Mouse (Mus musculus) embryo, embryonic 10.5 days (tissue): Measurements from ENCODE around the gene Apol6.
A peak's percentile ranks its signal among the peaks of the same experiment; 100 is the strongest.

Experiments used
- DNase-seq: peaks from one replicate; pipeline ENCODE4 v3.0.0-alpha.2; 2015; ENCODE audit warnings: low spot score

The Apol6 gene

DNA sequence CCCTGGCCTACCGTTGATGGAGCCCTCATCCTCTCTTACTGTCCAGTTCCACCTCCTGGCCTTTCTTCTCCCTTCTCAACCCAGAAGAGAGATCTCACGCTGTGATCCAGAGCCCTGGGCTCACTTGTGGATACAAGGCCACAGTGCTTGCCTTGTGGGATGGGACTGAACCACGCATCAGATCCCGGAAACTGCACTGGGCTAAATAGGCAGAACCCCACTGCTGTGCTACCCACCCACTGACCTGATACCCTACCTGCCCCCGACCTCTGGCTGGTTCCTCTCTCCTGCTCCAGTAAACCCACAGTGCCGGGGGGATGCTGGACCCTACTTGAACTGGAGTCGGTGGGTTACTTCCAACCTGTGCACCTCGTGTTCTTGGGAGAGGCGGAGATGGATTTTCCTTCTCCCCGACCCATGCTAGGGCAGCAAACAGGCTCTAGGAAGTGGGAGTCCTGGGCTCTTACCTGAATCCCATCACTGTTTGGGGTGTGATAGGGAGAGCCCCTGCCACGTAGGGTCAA, 26.3 kb downstream of the Apol6 start:
- no peak for DNase-seq

- DNase-seq = peak; percentile 63
These were observed 27.0 kb downstream of the Apol6 start for GRCm38 (mm10) chr15:77071501-77071900.

DNA sequence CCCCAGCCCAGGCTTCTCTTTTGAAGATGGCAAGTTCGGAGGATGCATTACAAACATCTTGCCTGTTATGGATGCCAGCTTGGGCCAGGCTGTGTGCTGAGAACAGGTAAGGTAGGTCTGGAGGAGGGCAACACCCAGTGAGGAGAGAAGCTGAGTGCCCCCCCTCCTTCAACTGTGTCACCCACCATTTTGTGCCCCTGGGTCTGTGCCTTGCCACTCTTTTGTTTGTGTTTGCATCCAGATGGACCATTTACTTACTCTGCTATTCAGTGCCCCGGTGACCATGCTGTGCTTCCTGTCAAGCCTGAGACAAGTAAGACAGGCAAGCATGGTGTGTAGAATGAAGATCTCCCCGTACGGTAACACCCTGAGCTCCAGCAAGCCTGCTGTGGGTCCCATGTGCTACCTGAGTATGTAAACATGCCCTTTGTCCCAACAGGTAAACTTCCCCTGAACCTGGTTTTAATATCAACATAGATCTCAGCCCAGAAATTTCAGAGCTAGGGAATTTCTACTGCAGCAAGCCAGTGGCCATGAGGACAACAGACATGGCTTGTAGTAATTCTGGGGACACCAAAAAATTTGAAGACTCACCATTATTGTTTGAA, 28.1 kb downstream of the Apol6 start:
- no peak for DNase-seq

DNA sequence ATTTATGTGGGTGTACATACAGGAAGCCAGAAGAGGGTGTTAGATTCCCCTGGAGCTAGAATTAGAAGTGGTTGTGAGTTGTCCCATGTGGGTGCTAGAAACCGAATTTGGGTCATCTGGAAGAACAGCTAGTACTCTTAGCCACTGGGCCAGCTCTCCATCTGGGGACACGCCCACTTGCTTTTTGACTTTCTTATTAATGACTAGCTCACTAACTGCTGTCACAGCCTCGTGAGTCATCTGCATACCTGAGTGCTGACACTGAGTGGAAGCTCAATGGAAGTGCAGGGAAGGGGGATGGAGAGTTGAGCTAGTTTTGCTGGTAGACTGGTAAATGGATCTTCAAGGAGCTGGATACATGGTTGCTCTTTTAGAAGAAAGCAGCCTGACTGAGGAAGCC, 32.0 kb downstream of the Apol6 start:
- no peak for DNase-seq

DNA sequence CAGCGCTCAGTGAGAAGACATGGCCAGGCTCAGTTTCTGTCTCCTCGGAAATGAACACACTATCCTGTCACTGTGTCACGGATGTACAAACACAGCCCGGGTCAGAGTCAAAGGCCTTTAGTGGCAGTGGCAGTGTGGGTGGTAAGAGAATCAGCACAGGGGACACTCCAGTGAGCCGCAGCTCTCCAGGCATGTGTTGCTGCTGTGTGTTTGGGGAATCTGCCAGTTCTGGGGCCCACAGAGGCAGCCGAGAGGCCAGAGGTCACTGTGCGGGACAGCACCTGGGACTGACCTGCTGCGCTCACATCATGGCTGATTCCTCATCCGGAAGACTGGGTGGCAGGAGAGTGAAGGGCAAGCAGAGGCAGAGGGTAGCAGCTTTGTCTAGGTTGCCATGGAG, 33.4 kb downstream of the Apol6 start:
- DNase-seq = no peak

- no peak for DNase-seq
These were observed 34.3 kb downstream of the Apol6 start for GRCm38 (mm10) chr15:77078786-77079185.

DNA sequence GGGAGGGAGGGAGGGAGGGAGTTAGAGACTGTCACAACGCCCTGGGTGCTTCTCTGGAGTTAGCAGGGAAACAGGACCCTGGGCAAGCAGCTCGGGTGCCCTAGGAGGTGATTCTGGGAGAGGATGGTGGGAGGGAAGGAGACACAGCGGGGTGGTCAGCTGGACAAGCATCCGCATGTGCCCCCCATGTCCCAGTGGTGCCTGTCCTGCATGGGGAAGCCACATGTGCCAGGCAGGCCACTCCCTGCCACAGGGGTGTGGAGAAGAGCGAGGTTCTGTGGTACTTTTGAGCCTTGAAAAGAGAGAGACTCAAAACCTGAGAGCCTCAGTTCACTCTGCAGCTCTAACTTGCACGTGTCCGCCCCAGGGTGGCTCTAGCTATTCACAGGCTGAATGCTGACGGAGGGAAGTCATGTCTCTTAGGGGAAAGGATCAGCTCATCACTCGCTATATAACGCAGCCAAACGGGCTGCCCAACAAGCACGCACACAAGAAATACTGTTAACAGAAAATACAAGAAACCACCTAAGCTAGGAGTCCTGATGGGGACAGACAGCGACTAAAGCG, 34.8 kb downstream of the Apol6 start:
- no peak for DNase-seq

DNA sequence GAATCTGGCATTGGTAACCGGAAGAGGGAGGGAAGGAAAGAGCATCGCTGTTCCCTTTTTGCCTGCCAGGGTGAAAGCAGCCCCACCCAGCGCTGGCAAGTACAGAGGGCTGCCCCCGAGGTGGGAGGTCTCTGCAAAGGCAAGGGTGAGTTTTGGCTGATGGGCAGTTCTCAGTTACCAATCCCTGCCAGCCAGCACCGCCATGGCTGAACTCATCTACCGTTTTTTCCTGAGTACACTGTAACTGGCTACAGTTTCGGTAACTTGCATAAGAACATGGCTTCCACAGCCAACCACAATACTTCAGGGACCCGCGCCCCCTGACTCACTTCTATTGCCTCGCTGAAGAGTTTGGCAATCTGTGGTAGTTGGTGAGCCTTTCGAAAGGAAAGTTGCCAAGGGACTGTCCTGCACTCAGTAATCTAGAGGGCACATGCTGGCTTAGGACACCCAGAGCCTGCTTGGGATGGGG, 35.4 kb downstream of the Apol6 start:
- DNase-seq = no peak

- DNase-seq = no peak
These were observed 36.2 kb downstream of the Apol6 start for GRCm38 (mm10) chr15:77080684-77081254.

DNA sequence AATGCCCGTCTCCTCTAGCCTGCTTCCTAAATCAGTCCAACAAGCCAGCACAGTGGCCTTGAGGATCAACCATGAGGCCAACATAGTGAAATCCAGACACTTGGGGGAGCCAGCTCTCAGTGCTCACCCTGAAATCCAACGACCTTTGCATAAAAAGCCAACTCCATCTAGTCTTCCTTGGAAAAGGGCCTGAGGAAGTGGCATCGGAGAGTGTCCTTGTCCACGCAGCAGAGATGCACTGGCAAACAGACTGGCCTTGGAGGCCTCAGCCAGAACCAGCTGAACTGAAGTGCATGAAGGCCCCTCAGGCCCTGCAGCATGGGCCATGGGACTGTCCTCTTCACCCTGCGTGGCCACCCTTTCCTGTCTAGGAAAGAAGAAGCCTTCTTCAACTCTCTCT, 36.9 kb downstream of the Apol6 start:
- DNase-seq = no peak

DNA sequence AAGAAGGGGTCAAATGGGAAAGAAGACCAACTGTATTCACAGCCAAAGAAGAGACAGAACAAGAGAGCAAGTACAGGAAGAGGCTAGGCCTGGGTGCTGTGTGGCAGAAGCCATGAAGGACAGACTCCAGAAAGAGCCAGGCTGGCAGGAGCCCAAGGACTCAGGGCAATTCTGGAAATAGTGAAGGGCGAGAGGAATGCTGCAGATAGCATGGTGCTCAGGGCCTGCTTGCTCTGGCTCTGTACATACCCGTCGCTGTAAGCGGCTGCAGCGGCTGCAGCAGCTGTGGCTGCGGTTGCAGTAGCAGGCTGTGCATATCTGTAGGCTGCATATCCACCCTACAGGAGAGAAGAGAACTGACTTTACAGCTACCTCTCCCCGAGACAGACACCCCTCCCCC, 41.3 kb downstream of the Apol6 start:
- no peak for DNase-seq

GRCm38 (mm10) chr15:77086488-77086887, 42.0 kb downstream of the Apol6 start:
- DNase-seq = no peak

DNA sequence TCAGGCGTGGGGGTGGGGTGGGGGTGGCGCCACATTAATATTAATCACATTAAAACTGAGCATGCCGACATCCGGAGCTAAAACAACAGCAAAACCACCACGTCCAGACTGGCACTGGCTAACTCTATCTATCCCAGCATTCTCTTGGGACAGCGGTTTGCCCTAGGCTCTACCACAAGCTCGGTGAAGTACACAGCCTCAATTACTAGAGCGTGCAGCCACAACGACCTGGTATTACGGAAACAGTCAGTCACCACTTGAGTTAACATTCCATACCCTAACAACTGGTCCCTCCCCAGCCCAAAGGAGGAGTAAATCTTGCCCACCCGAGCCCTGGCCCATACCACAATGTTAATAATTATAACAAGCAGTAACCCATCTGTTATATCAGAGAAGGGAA, 44.7 kb downstream of the Apol6 start:
- DNase-seq = no peak

DNA sequence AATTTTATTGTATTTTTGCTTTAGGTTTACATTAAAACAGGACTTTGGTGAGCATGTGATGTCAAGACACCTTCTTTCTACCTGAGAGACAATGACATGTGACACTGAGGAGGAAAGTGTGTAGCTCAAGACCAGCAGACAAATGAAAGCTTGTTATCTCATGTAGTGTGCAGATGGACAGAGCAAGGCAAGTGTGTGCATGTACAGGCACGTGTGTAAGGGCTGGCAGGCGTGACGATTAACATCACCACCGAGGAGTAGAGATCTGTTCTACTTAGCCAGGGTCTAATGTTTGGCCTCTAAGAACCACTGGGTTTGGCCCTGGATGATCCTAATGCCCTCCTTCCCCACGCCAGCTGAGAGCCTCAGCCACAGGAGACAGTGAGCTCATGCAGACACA, 46.0 kb downstream of the Apol6 start:
- DNase-seq = no peak

- no peak for DNase-seq
These were observed 46.9 kb downstream of the Apol6 start for GRCm38 (mm10) chr15:77091394-77091793.

DNA sequence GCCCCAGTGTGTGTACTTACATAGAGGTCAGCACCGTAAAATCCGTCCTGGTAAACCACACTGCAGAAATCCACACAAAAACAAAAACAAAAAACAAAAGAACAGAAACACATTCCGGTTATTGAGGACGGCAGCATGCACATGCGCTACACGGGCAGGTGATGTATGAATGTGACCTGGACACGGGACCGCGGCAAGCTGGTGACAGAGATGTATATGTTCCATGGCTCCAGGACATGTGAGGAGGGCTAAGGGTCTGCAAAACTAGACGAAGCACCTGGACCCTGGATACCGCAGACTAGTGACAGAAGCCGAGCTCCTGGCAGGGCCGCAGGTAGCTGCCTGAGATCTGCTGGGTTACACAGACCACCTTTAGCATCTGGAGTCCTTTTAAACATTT, 49.9 kb downstream of the Apol6 start:
- no peak for DNase-seq

DNA sequence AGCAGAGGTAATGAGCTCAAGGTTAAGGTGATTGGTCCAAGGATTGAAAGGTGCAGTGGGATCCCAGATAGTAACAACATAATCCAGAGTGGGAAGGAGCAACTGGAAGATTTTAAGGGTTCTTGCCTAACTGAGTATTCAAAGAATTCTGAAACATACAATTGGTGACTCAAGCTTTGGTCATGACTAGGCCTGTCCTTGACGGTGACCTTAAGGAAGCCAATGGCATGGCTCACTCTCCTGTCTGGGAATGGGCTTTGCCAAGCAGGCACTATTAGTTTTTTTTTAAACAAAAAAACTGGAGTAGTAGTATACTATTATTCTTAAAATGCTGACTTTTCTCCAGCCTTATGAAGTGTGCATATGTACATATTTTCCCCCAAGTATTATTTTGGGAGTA, 50.7 kb downstream of the Apol6 start:
- DNase-seq = no peak

DNA sequence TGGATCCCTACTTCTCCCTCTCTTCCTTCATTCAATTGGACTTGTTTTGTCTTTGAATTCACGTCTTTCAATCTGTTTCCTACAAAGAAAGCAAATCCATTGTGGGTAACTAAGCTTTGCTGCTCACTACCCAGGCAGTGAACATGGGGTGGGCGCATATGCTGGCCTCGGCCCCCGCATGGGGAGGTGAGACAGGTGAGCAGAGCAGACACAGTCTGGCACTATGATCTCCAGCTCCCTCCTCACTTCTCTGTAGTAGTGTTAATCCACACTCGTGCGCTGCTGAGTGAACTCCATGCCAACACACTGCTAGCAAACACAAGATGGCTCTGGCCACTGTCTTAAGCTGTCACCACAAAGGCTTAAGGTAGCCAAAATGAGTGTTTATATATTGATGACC, 52.8 kb downstream of the Apol6 start:
- DNase-seq = no peak

DNA sequence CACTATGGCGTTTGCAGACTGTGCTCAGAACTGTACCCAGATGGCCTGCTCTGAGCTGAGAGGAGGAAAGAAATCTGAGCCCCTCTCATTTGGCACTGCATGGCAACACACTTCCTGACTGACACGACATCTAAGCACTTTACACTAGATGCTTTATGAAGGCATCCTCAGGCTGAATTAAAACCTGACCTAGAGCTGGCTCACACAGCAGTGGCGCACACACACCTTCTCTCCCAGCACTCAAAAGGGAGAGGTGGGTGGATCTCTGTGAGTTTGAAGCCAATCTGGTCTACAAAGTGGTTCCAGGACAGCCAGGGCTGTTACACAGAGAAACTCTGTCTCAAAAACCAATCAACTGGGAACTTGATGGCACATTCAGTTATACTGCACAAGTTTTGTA, 55.2 kb downstream of the Apol6 start:
- no peak for DNase-seq

- no peak for DNase-seq
These were observed 58.2 kb downstream of the Apol6 start for GRCm38 (mm10) chr15:77102685-77103084.

DNA sequence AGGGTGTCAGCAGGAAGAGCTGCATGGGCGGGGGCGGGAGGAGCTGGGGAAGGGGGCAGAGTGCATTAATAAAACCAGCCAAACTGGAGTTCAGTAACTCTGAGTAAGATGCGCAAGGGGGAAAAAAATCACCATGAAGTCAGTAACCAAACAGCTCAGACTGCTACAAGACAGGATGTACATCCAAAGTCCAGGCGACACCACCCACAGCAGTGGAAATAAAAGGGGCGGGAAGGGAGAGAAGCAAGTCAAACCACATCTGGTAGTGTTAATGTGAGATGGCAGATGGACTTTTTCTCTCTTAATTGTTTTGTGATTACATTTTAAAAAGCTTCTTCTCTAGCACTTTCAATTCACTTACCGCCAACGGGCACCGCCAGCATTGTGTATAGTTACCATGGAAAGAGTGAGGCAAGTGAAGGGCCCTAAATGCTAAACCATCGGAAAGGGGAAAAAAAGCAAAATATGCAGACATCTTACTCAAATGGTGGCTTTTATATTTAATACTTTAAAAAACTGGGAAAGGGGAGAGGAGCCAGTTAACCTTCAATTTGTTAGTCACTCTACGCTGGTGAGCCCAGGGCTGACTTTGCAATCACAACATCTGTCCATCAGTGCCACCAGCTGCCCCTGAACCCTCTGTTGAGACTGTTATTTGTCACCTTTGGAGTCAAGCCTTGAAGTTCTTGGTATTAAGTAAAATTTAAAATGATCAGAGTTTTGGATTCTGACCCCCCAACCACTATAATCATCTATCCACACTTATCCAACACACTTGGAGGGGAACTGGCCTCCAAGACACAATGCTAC, 60.0 kb downstream of the Apol6 start:
- DNase-seq = no peak

DNA sequence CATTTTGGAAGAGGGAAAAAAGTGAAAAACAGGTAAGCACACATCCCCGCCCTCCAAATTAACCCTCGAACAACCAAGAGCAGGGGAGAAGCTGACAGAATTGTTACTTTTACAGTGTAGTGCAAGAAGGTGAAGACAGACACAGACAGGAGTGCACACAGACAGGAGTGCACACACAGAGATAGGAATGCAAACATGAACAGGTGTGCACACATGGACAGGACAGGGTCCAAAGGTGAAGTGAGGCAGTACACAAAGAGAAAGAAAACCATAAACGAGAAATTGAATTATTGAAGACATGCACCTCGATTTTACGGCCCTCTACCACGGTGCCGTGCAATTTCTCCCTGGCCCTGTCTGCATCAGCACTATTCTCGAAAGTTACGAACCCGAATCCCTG, 60.7 kb downstream of the Apol6 start:
- DNase-seq = no peak
